Mouse (Mus musculus): ENCODE results near the gene Prkaca.

- peak; percentile 92 for TF ChIP-seq CTCF (IDR thresholded peaks at IDR 0.05; ENCODE audit: low read depth, low read length)
- TF ChIP-seq EP300 (IDR thresholded peaks at IDR 0.05; ENCODE audit: insufficient read depth, low read depth, low read length): peak; percentile 61; the same call in 1 of the 2 replicates
These were observed 17.5 kb upstream of the Prkaca start, which contains the start of the genes Gm10644 and Asf1b for GRCm38 (mm10) chr8:83955106-83955957.

All from ES-Bruce4 (cell line).